Mouse (Mus musculus) lung, adult 2 months (tissue): ENCODE measurements around the gene Bnc1.

Experiments used
- CTCF ChIP-seq: fragments of 200-500 bp; IDR thresholded peaks from 2 replicates; pipeline ENCODE4 v1.5.1; 2011; ENCODE audit warnings: mild to moderate bottlenecking, low read length, control low read depth; ENCODE audit not compliant: insufficient read depth
- POLR2A ChIP-seq: fragments of 200-500 bp; IDR thresholded peaks from 2 replicates; pipeline ENCODE4 v1.6.1; 2011; ENCODE audit warnings: low read depth, mild to moderate bottlenecking, control low read depth, low read length, borderline replicate concordance; ENCODE audit errors: extremely low read depth

DNA sequence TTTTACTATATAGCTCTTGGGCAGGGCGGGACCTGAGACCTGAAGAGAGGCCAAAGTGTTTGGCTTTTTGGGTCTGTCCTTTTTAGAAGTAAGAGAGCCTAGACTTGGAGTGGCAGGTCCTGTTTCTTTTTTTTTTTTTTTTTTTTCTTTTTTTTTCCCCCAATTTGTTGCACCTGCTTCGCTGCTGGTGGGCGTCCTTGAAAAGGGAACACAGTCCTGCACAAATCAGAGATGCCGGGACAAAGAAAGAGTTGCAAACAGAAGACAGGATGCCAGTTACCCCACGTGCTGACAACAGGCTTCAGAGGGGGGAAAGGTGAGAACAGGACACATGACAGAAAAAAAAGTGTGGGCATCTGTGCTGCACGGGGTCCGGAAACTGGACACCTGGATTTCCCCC is 1.0 kb upstream of the Bnc1 start:
- TF ChIP-seq CTCF (no peak), POLR2A (no peak)
